Mouse (Mus musculus) intestine, embryonic 15.5 days (tissue): ENCODE measurements at regions not wholly inside any gene's neighbourhood (a gene's known extent, or its start where the extent isn't known, plus 50 kb on each side); places are given as distances from the start of the nearest gene placed in this dataset.

Experiments
- ATAC-seq: fragments of 200-750 bp; cut with Nextera tagmentation; 2 replicates; pipeline ENCODE4 v1.8.0; 2017; ENCODE audit warnings: moderate TSS enrichment, moderate library complexity
- H3K27ac ChIP-seq: fragments of 300-500 bp; sonication (generic); 2 replicates; pipeline ENCODE4 v1.5.1; 2015; ENCODE audit warnings: mild to moderate bottlenecking, inconsistent platforms
- H3K27me3 ChIP-seq: fragments of 300-500 bp; sonication (generic); replicated peaks from 2 replicates; pipeline ENCODE4 v1.6.1; 2015; ENCODE audit warnings: inconsistent platforms
- H3K36me3 ChIP-seq: fragments of 300-500 bp; sonication (generic); 2 replicates; pipeline ENCODE4 v1.6.1; 2015; ENCODE audit warnings: inconsistent platforms
- H3K4me1 ChIP-seq: fragments of 300-500 bp; sonication (generic); replicated peaks from 2 replicates; pipeline ENCODE4 v1.6.1; 2015; ENCODE audit warnings: inconsistent platforms
- H3K4me2 ChIP-seq: fragments of 300-500 bp; sonication (generic); replicated peaks from 2 replicates; pipeline ENCODE4 v1.6.1; 2015; ENCODE audit warnings: mild to moderate bottlenecking, inconsistent platforms
- H3K4me3 ChIP-seq: fragments of 300-500 bp; sonication (generic); replicated peaks from 2 replicates; pipeline ENCODE4 v1.5.1; 2015; ENCODE audit warnings: inconsistent platforms
- H3K9ac ChIP-seq: fragments of 300-500 bp; sonication (generic); 2 replicates; pipeline ENCODE4 v1.6.1; 2015; ENCODE audit warnings: inconsistent platforms
- H3K9me3 ChIP-seq: fragments of 300-500 bp; sonication (generic); 2 replicates; pipeline ENCODE4 v1.6.1; 2016; ENCODE audit warnings: inconsistent platforms
- WGBS: fragments of 180-500 bp; shearing (Covaris S2); methylation state at CpG from one replicate; pipeline ENCODE4 v1.1.7; 2015; 5-methylcytosine and 5-hydroxymethylcytosine counted together

DNA sequence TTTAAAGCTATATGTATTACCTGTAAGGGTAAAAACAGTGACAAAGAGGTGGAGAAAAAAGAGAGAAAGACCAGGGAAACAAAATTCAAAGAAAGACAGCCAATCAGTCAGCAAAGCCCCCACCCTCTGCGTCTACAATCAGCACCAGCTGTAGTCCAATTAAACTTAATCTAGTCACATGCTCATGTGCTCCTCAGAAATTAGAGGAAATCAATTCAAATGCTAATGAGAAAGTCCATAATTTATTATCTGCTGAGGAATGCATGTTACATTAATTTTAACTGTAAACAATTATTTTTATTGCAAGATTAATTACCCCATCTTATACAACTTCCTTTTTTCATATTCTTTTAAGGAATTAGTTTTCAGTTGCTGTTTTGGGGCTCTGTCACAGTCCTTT is 216.4 kb upstream of the Hnrnpa3 start:
- Histone ChIP-seq H3K27ac (no peak overlapping the region), H3K4me2 (no peak overlapping the region), H3K27me3 (no peaks in the 10 kb centered on the region)

DNA sequence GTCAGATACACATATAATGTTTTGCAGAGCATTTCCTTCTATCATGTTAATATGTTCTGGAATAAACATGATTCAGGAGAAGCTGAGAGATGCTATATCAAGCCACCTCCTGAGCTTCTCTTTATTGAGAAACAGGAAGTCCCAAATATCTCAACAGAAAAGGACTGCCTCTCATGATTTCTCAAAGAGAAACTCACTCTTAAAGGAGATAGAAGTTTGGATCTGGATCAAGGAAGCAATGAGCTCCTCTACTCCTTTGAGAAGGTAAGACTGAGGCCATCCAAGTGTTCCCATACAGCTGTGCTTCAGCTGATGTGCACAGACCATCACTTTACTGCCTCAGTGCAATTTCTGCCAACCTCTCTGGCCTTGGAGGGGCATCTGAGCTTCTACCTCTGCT is 213.9 kb upstream of the Hnrnpa3 start:
- Histone ChIP-seq H3K27me3 (no peaks in the 10 kb centered on the region), H3K9me3 (no peaks in the 10 kb centered on the region), H3K4me3 (no peak overlapping the region), H3K4me1 (no peaks in the 10 kb centered on the region), H3K9ac (no peak overlapping the region), H3K36me3 (no peaks in the 10 kb centered on the region), H3K27ac (no peak overlapping the region), H3K4me2 (no peak overlapping the region)
- ATAC-seq: no peak

More for the DNA sequence above, 216.4 kb upstream of the Hnrnpa3 start:
- Histone ChIP-seq H3K4me3 (no peak overlapping the region), H3K36me3 (no peaks in the 10 kb centered on the region), H3K9ac (no peak overlapping the region), H3K4me1 (no peaks in the 10 kb centered on the region), H3K9me3 (no peaks in the 10 kb centered on the region)
- ATAC-seq: no peak
- 74% methylated on average over 1 of the region's 1 CpGs for WGBS

DNA sequence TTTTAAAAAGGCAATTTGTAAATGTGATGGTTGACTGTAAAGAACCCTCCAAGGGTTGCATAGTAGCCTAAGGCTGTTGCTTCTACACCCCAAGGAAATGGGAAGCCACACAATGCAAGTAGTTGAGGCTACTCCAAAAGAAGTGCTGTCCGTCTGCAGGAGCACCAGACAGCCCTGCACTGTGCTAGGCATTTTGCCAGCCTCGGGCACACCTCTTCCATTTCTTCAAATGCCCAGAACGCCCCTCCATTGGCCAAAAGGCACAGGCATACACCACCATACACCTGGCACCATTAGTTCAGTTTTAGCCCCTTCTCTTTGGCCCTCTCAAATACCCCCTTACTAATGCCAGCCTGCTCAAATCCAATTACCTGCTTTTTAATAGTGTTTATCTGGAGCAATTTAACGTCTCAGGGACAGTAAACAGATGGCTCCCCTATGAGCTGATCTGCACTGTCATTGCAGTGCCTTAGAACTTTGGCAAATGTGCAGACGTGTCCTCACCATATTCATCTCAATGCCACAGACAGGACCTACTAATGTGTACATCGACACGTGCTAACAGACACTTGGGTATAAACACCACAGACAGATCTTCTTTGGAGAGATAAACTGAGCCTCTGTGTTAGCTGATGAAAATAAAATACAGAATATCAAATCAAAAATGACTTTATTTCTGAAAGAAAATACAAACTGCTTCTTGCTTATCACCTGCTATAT is 211.9 kb upstream of the Hnrnpa3 start:
- Histone ChIP-seq H3K4me3 (no peak overlapping the region), H3K4me1 (no peaks in the 10 kb centered on the region), H3K36me3 (no peaks in the 10 kb centered on the region), H3K4me2 (no peak overlapping the region), H3K9me3 (no peaks in the 10 kb centered on the region), H3K27ac (no peak overlapping the region), H3K27me3 (no peaks in the 10 kb centered on the region), H3K9ac (no peak overlapping the region)
- ATAC-seq: no peak
- 57% methylated on average over 7 of the region's 7 CpGs for WGBS

DNA sequence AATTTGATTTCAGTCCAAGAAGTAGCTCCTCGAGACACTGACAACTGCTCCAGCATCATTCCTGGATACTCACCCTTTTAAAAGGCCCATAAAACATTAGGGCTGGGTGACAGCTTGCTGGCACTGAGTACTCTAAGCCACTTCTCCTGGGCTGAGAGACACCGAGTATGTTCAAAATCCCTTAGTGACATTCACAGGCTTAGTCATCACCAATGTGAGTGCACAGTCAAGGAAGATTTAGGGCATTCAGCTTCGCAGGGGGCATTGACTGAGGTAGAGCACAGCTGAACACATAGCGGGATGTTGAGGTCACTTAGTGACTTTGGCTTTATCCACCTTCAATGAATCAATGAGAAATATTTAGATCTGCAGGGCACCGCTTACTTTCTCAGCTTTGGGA is 210.8 kb upstream of the Hnrnpa3 start:
- Histone ChIP-seq H3K9ac (no peak overlapping the region), H3K4me3 (no peak overlapping the region), H3K4me1 (no peaks in the 10 kb centered on the region), H3K9me3 (no peaks in the 10 kb centered on the region), H3K4me2 (no peak overlapping the region), H3K36me3 (no peaks in the 10 kb centered on the region), H3K27me3 (no peaks in the 10 kb centered on the region), H3K27ac (no peak overlapping the region)
- WGBS: 61% methylated on average over 5 of the region's 5 CpGs
- no peak for ATAC-seq

DNA sequence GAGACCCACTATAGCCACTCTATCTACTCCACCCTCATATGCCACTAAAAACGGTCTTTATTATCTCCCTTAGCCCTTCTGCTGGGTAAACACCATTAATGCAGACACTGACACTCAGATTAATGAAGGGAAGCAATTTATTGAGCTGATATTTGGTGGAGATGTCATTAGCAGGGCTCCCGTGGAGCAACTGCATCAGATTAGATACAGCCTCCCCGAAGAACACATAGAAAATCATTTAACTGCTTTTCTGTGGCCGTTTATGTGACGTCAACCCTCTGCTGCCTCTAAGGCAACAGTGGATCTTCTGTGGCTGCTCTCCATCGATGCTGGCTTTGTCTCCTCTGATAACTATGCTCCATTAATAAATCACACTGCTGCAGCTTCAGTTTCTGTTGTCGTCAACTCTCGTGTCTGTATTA is 207.2 kb upstream of the Hnrnpa3 start:
- WGBS: 34% methylated on average over 8 of the region's 8 CpGs
- no peak overlapping the region for H3K27ac ChIP-seq
- no peak overlapping the region for H3K9ac ChIP-seq
- ATAC-seq: no peak
- H3K27me3 ChIP-seq: no peaks in the 10 kb centered on the region
- H3K4me2 ChIP-seq: no peak overlapping the region
- H3K4me3 ChIP-seq: no peak overlapping the region
- no peaks in the 10 kb centered on the region for H3K9me3 ChIP-seq
- no peaks in the 10 kb centered on the region for H3K36me3 ChIP-seq
- H3K4me1 ChIP-seq: no peaks in the 10 kb centered on the region

DNA sequence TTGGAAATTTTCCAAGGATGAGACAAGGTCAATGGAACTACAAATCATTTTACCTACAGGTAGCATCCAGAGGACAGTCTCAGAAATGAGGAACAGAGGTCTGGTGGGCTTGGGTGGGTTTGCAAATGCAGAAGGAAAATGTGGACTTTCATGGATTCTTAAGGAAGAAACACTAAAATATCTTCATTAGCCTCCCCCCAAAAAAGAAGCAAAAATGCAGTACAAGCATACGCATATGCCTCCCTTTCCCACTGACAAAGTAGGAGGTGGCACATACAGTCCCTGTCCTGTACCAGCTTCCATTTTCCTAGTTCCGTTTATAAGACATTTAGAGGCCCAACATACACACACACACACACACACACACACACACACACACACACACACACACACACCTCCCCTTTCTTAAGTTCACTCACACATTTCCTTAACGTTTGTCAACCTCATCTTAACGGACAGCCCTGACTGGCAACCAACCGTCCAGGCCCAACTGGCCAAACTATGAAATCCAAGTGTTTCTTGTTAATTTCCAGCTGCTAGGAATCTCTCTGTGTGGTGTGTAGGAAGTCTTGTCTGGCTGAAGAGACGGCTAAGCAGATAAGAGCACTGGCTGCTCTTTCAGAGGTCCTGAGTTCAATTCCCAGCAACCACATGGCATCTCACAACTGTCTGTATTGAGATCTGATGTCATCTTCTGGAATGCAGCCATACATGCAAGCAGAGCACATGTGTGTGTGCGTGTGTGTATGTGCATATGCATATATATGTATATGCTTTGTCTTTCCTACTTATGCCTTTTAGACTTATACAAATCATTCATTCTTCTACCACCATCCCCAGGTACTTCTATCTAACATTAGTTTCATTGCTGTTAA is 206.6 kb upstream of the Hnrnpa3 start:
- Histone ChIP-seq H3K9me3 (no peaks in the 10 kb centered on the region), H3K9ac (no peak overlapping the region), H3K27ac (no peak overlapping the region), H3K27me3 (no peaks in the 10 kb centered on the region), H3K36me3 (no peaks in the 10 kb centered on the region), H3K4me2 (no peak overlapping the region), H3K4me3 (no peak overlapping the region), H3K4me1 (no peaks in the 10 kb centered on the region)
- WGBS: 82% methylated on average over 7 of the region's 7 CpGs
- no peak for ATAC-seq

DNA sequence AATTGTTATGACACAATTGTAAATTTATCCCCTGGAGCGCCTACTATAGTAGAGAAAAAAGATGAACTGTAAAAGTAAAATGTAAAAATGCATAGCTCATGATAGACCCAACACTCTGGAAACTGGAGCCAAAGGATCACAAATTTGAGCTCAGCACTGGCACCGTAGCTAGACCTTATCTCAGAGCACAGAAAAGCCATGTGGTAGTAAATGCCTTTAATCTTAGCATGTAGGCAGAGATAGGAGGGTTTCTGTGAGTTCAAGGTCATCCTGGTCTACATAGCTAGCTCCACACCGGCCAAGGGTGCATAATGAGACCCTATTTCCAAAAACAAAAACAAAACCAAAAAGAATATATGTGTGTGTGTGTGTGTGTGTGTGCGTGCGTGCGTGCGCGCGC is 203.6 kb upstream of the Hnrnpa3 start:
- no peaks in the 10 kb centered on the region for H3K9me3 ChIP-seq
- no peak overlapping the region for H3K27ac ChIP-seq
- no peaks in the 10 kb centered on the region for H3K27me3 ChIP-seq
- H3K36me3 ChIP-seq: no peaks in the 10 kb centered on the region
- no peak overlapping the region for H3K4me2 ChIP-seq
- WGBS: 92% methylated on average over 9 of the region's 9 CpGs
- no peak for ATAC-seq
- H3K4me1 ChIP-seq: no peaks in the 10 kb centered on the region
- no peak overlapping the region for H3K4me3 ChIP-seq
- no peak overlapping the region for H3K9ac ChIP-seq

DNA sequence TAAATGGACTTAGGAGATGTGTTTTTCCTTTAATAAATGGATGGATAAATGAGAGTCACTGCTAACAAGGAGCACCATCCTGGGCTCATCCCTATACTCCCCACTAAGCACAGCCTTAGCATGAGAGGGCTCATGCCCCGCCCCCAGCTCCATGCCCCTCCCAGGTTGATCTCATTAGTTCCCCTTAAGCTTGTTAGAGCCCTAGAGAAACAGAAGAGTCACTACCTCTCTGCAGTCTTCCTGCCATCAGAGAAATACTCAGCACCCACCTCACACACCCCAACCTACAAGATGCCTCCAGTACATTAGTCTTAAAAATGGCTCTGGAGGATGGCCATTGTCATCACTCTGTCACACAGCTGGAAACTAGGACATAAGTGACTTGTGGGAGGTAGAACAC is 202.8 kb upstream of the Hnrnpa3 start:
- Histone ChIP-seq H3K4me2 (no peak overlapping the region), H3K36me3 (no peaks in the 10 kb centered on the region), H3K9me3 (no peaks in the 10 kb centered on the region), H3K4me1 (no peaks in the 10 kb centered on the region), H3K27ac (no peak overlapping the region), H3K27me3 (no peaks in the 10 kb centered on the region), H3K9ac (no peak overlapping the region), H3K4me3 (no peak overlapping the region)
- 86% methylated on average over 1 of the region's 1 CpGs for WGBS
- no peak for ATAC-seq

DNA sequence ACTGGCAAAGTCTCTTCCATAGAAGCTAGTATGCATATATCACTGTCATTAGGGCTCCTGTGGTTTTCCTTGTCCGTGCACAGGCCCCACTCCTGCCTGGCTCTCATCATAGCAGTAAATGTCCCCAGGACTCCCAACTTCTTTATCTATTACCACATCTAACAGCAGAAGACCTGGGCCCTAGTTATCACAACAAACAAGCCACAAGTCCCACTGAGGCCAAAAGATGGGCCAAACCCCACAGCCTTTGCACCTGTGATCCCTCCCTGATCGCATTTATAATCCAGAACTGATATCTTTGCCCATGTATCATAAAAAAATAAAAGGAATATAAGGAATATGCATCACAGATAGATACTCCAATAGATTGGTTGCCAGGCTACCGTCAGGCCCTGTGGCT is 201.6 kb upstream of the Hnrnpa3 start:
- Histone ChIP-seq H3K27ac (no peak overlapping the region), H3K27me3 (no peaks in the 10 kb centered on the region), H3K9ac (no peak overlapping the region), H3K36me3 (no peaks in the 10 kb centered on the region), H3K4me3 (no peak overlapping the region), H3K4me1 (no peaks in the 10 kb centered on the region), H3K4me2 (no peak overlapping the region), H3K9me3 (no peaks in the 10 kb centered on the region)
- 86% methylated on average over 3 of the region's 3 CpGs for WGBS
- ATAC-seq: no peak

DNA sequence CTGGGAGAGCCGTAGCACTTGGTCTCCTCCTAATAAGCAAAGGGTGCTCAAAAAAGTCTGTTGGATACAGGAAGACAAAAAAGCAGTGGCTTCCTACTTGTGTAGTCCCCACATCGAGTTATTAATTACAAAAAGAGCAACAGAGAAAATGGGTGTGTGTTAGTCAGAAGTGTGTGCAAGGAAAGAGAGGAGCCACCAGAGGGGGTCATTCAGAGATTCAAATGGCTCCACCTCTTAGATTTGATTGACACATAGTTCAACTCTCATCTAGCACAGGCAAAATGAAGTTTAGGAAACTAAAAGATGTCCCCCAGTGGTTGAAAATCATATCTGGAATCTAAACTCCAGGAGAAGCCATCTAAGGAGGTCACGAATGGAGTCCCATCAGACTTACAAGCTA is 200.2 kb upstream of the Hnrnpa3 start:
- Histone ChIP-seq H3K4me1 (no peaks in the 10 kb centered on the region), H3K27me3 (no peaks in the 10 kb centered on the region), H3K36me3 (no peaks in the 10 kb centered on the region), H3K27ac (no peak overlapping the region), H3K9ac (no peak overlapping the region), H3K9me3 (no peaks in the 10 kb centered on the region), H3K4me3 (no peak overlapping the region), H3K4me2 (no peak overlapping the region)
- WGBS: 74% methylated on average over 3 of the region's 3 CpGs
- ATAC-seq: no peak

DNA sequence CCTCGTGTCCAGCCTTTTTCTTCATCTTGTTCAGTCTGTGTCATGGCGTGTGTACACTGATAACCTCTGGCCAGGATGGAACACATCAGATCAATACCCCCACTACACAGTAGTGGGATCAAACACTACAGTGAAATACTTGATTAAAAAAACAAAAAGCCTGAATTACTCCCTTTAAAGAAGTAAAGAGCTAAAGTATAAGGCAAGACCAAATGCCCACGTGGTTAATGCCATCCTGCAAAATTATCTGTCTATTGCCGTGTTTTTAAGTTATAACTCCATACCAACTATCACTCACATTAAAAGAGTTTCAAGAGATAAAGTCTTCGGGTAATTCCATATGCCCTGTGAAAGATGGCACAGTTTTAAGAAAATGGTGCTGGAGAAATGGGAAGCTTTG is 198.6 kb upstream of the Hnrnpa3 start:
- no peak for ATAC-seq
- Histone ChIP-seq H3K9me3 (no peaks in the 10 kb centered on the region), H3K27ac (no peak overlapping the region), H3K4me3 (no peak overlapping the region), H3K27me3 (no peaks in the 10 kb centered on the region), H3K4me2 (no peak overlapping the region), H3K9ac (no peak overlapping the region), H3K36me3 (no peaks in the 10 kb centered on the region), H3K4me1 (no peaks in the 10 kb centered on the region)
- 89% methylated on average over 5 of the region's 5 CpGs for WGBS

DNA sequence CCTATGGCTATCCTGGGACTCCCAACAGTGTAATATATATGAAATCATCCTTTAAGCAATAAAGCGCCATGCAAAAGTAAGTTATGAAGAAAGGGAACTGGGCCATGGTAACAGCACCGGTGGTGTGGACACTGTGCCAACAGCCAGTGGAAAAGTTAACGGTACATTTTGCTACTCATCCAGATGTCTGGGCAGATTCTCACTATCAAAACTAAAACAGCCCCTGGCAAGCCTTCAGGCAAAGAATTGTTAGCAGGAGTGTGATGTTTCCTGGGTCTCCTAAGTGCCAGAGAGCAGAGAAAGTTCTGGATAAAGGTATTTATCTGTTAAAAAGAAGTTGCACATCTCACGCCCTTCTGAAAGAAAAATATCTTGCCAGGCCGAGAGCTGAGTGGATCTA is 198.0 kb upstream of the Hnrnpa3 start:
- no peak for ATAC-seq
- Histone ChIP-seq H3K9ac (no peak overlapping the region), H3K27me3 (no peaks in the 10 kb centered on the region), H3K4me1 (no peaks in the 10 kb centered on the region), H3K36me3 (no peaks in the 10 kb centered on the region), H3K4me2 (no peak overlapping the region), H3K9me3 (no peaks in the 10 kb centered on the region), H3K27ac (no peak overlapping the region), H3K4me3 (no peak overlapping the region)
- 68% methylated on average over 5 of the region's 5 CpGs for WGBS
